Mouse (Mus musculus) midbrain, embryonic 10.5 days (tissue): Measurements from ENCODE around the gene Hyou1. TPM values are rescaled to one million over a fixed set of nuclear protein-coding genes. Genes with fewer than 3 reads are reported as not detected.
"Not testable (repeated sequence)": the region's sequence is repeated elsewhere in the genome, so short reads cannot be mapped to it uniquely, and the experiment has no call there.

Experiments
- DNase-seq: peaks from one replicate; pipeline ENCODE4 v3.0.0-alpha.2; 2017; ENCODE audit warnings: low spot score
- H3K27ac ChIP-seq: fragments of 300-500 bp; sonication (generic); replicated peaks from 2 replicates; pipeline ENCODE4 v1.5.1; 2016; ENCODE audit warnings: mild to moderate bottlenecking
- H3K27me3 ChIP-seq: fragments of 300-500 bp; sonication (generic); 2 replicates; pipeline ENCODE4 v1.6.1; 2016; ENCODE audit warnings: low read depth, mild to moderate bottlenecking; ENCODE audit not compliant: poor library complexity, severe bottlenecking
- H3K36me3 ChIP-seq: fragments of 300-500 bp; sonication (generic); 2 replicates; pipeline ENCODE4 v1.6.1; 2016; ENCODE audit warnings: mild to moderate bottlenecking, moderate library complexity
- H3K4me1 ChIP-seq: fragments of 300-500 bp; sonication (generic); 2 replicates; pipeline ENCODE4 v1.6.1; 2016
- H3K4me3 ChIP-seq: fragments of 300-500 bp; sonication (generic); 2 replicates; pipeline ENCODE4 v1.5.1; 2016; ENCODE audit warnings: mild to moderate bottlenecking, moderate library complexity
- H3K9me3 ChIP-seq: fragments of 300-500 bp; sonication (generic); replicated peaks from 2 replicates; pipeline ENCODE4 v1.6.1; 2016; ENCODE audit warnings: mild to moderate bottlenecking
- WGBS: fragments of 180-500 bp; shearing (Covaris S2); methylation state at CpG from one replicate; pipeline ENCODE4 v1.1.7; 2016; 5-methylcytosine and 5-hydroxymethylcytosine counted together
- polyA plus RNA-seq: library from polyadenylated mRNA; unstranded; fragments of >200 nt; fragmentation: Nextera tagmentation; extraction: Ambion mirVana; gene quantifications from 2 replicates; pipeline ENCODE4 v1.2.1, GENCODE M21; 2016

The Hyou1 gene
- polyA plus RNA-seq, 1 experiment from 2014 or later = 42.1 TPM

DNA sequence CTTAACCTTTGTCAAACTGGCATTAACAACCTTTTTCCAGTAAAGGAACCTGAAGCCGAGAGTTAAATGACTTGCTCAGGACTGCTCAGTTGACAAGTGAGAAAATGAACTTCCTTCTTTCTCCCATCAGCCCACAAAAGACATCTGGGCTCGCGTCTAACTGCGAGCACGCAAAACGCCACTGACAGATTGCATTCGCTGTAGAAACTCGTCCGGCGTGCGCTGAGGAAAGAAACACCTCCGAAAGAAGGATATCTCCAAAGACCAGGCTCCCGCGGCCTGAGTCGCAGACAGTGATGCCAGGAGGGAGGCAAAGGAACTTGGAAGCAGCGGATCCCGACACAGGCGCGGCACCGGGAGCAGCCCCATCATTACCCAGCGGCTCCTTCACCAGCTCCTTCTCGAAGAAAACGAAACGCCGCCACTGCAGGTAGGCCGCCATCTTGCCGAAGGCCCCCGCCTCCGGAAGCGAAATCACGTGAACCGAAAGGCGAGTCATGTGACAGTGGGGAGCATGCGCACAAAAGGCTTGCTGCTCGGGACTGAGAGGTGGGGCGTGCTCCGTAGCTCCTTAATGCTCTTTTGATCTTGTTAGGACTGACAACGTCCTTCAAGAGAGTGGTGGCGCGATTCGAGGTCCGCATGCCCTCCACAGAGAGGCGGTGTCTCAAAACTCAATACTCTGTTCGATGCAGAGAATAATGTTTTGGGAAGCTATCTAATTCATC, 17.9 kb upstream of the Hyou1 start, which contains the start of gene Vps11:
Gene Vps11 (minus strand): TSS at position 481 of the 728 bp plus-strand sequence.
- DNase-seq = peak; percentile 98
- under 1% methylated on average over 44 of the region's 44 CpGs for WGBS
- no peaks in the 10 kb centered on the region for H3K9me3 ChIP-seq

DNA sequence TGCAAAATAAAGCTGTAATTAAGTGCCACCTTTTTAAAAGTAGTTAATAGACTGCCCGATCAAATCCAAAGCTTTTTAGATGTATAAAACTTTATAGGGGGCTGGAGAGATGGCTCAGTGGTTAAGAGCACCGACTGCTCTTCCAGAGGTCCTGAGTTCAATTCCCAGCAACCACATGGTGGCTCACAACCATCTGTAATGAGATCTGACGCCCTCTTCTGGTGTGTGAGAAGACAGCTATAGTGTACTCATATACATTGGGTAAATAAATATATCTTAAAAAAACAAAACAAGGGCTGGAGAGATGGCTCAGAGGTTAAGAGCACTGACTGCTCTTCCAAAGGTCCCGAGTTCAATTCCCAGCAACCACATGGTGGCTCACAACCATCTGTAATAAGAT, 17.4 kb upstream of the Hyou1 start:
- H3K27me3 ChIP-seq = not testable (repeated sequence)
- H3K27ac ChIP-seq = peak overlapping the region; percentile 85

More for the DNA sequence above, 17.9 kb upstream of the Hyou1 start, which contains the start of gene Vps11:
- Histone ChIP-seq H3K36me3 (peaks cover 35% of the 10 kb centered on the region), H3K4me3 (peak within 1 kb of the TSS; percentile 77), H3K27me3 (no peaks in the 10 kb centered on the region), H3K4me1 (peaks cover 8% of the 10 kb centered on the region), H3K27ac (peak within 1 kb of the TSS; percentile 85)

GRCm38 (mm10) chr9:44364480-44364879, 14.8 kb upstream of the Hyou1 start:
- WGBS = 71% methylated on average over 3 of the region's 3 CpGs
- H3K27me3 ChIP-seq = no peaks in the 10 kb centered on the region

More for the DNA sequence above, 17.4 kb upstream of the Hyou1 start:
- DNase-seq, H3K9me3 ChIP-seq, H3K4me1 ChIP-seq: not testable (repeated sequence)
- 50% methylated on average over 4 of the region's 4 CpGs for WGBS
- Histone ChIP-seq H3K4me3 (peak overlapping the region; percentile 77), H3K36me3 (peaks cover 29% of the 10 kb centered on the region)

DNA sequence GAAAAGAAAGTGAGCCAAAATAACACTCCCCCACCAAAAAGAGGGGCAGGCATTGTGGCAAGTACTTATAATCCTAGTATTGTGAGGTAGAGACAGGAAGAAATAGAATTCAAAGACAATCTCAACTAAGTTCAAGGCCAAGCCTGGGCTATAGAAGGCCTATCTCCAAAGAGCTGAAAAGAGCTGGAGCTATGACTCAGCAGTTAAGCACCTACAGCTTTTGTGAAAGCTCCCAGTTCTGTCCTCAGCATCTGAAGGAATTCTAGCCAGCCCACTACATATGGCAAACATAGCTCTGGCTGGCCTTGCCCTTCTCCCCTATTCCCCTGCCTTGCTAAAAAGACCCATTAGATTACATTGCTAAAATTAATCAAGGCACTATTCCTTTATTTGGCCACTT, 5.9 kb upstream of the Hyou1 start:
- Histone ChIP-seq H3K27ac (no peak overlapping the region), H3K9me3 (no peaks in the 10 kb centered on the region), H3K27me3 (no peaks in the 10 kb centered on the region), H3K4me1 (peaks cover 9% of the 10 kb centered on the region), H3K4me3 (no peak overlapping the region), H3K36me3 (0 out of 2 replicates have a peak, but pooled peaks cover 3% of the 10 kb centered on the region)
- DNase-seq = no peak

More at GRCm38 (mm10) chr9:44364480-44364879, 14.8 kb upstream of the Hyou1 start:
- Histone ChIP-seq H3K4me1 (peaks cover 8% of the 10 kb centered on the region), H3K27ac (no peak overlapping the region), H3K9me3 (no peaks in the 10 kb centered on the region), H3K36me3 (peaks cover 5% of the 10 kb centered on the region), H3K4me3 (no peak overlapping the region)
- DNase-seq = no peak

- no peak overlapping the region for H3K4me3 ChIP-seq
- no peak for DNase-seq
- H3K4me1 ChIP-seq = peaks cover 27% of the 10 kb centered on the region
- H3K9me3 ChIP-seq = no peaks in the 10 kb centered on the region
- 92% methylated on average over 6 of the region's 6 CpGs for WGBS
- H3K27ac ChIP-seq = no peak overlapping the region
- H3K36me3 ChIP-seq = peaks cover 11% of the 10 kb centered on the region
- no peaks in the 10 kb centered on the region for H3K27me3 ChIP-seq
Measured at GRCm38 (mm10) chr9:44376141-44376540, 3.1 kb upstream of the Hyou1 start.

DNA sequence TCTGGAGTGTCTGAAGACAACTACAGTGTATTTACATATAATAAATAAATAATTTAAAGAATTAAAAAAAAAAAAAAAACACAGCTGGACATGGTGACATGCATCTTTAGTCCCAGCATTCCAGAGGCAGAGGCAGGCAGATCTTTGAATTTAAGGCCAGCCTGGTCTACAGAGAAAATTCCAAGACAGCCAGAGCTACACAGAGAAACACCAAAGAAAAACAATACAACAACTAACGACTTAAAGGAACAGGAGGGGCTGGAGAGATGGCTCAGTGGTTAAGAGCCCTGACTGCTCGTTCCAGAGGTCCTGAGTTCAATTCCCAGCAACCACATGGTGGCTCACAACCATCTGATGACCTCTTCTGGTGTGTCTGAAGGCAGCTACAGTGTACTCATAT, 2.0 kb upstream of the Hyou1 start:
- Histone ChIP-seq H3K36me3 (peaks cover 23% of the 10 kb centered on the region), H3K4me1 (peaks cover 31% of the 10 kb centered on the region)
- not testable (repeated sequence) for DNase-seq, H3K27ac ChIP-seq, H3K4me3 ChIP-seq, H3K27me3 ChIP-seq, H3K9me3 ChIP-seq
- 92% methylated on average over 2 of the region's 2 CpGs for WGBS

DNA sequence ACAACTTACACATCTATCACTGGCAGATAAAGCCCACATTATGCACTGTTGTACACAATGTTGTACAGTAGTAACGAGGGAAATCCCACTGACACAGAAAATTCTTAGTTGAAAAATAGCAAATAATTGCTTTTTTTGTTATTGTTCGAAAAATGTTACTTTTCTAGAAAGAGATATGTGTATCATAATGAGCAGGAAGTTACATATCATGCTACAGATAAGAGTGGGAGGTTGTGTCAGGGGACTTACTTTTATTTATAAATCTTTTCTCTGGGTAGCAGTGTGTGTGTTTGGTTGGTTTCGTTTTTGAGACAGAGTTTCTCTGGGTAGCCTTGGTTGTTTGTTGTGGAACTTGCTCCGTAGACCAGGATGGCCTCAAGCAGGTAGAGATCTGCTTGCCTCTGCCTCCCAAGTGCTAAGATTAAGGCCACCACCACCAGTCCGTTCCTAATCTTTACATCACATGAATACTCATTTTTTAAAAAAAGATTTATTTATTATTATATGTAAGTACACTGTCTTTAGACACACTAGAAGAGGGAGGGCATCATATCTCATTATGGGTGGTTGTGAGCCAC, 1.0 kb upstream of the Hyou1 start:
- Histone ChIP-seq H3K27me3 (no peaks in the 10 kb centered on the region), H3K9me3 (no peaks in the 10 kb centered on the region), H3K4me1 (peaks cover 31% of the 10 kb centered on the region), H3K36me3 (peaks cover 32% of the 10 kb centered on the region), H3K4me3 (peak overlapping the region; percentile 92), H3K27ac (peak overlapping the region; percentile 94)
- WGBS = 87% methylated on average over 5 of the region's 5 CpGs
- no peak for DNase-seq

DNA sequence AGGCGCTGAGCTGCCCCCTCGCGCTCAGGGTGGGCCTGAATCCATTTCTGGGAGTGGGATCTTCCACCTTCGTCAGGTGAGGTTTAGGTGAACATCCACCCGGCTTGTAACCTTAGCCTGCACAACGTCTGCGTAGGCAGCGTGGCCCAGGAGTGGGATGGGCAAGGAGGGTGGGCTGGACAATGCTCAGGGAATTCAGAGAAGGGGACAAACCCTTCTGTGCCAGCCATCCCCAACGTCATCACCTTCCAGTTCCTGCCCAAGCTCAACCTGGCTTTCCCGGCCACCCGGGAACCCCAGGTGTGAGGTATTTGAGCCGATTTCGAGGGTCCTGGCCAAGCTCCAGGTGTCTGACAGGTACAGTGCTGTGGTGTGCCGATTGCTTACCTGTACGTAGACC, 572 bp downstream of the Hyou1 start:
- Histone ChIP-seq H3K27me3 (no peaks in the 10 kb centered on the region), H3K4me1 (peaks cover 31% of the 10 kb centered on the region), H3K27ac (peak overlapping the region; percentile 94), H3K9me3 (no peaks in the 10 kb centered on the region), H3K4me3 (peak overlapping the region; percentile 92), H3K36me3 (peaks cover 48% of the 10 kb centered on the region)
- 13% methylated on average over 15 of the region's 15 CpGs for WGBS
- DNase-seq = no peak

- Histone ChIP-seq H3K36me3 (peaks cover 93% of the 10 kb centered on the region), H3K4me3 (no peak overlapping the region), H3K27me3 (no peaks in the 10 kb centered on the region), H3K4me1 (peaks cover 19% of the 10 kb centered on the region), H3K9me3 (no peaks in the 10 kb centered on the region), H3K27ac (no peak overlapping the region)
- 90% methylated on average over 13 of the region's 13 CpGs for WGBS
- DNase-seq = no peak
Measured at GRCm38 (mm10) chr9:44384596-44384995, 5.3 kb downstream of the Hyou1 start.

GRCm38 (mm10) chr9:44387221-44387620, 7.9 kb downstream of the Hyou1 start:
- H3K9me3 ChIP-seq = no peaks in the 10 kb centered on the region
- DNase-seq = no peak
- H3K4me3 ChIP-seq = no peak overlapping the region
- no peaks in the 10 kb centered on the region for H3K27me3 ChIP-seq
- no peak overlapping the region for H3K27ac ChIP-seq
- 79% methylated on average over 3 of the region's 3 CpGs for WGBS
- H3K4me1 ChIP-seq = no peaks in the 10 kb centered on the region
- peaks cover 99% of the 10 kb centered on the region for H3K36me3 ChIP-seq

DNA sequence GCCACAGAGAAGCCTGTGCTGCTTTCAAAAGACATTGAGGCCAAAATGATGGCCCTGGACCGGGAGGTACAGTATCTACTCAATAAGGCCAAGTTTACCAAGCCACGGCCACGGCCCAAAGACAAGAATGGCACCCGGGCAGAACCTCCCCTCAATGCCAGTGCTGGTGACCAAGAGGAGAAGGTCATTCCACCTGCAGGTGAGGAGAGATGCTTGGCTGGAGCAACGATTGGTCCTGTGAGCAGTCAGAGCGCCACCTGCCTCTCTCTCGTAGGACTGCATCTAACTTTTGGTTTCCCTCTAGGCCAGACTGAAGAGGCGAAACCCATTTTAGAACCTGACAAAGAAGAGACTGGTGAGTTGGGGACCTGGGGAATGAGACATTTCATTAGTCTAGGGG, 10.0 kb downstream of the Hyou1 start:
- Histone ChIP-seq H3K4me1 (no peaks in the 10 kb centered on the region), H3K4me3 (no peak overlapping the region), H3K36me3 (peaks cover 88% of the 10 kb centered on the region), H3K27ac (no peak overlapping the region), H3K9me3 (no peaks in the 10 kb centered on the region), H3K27me3 (no peaks in the 10 kb centered on the region)
- WGBS = 68% methylated on average over 8 of the region's 8 CpGs
- peak; percentile 35 for DNase-seq

GRCm38 (mm10) chr9:44391466-44391865, 12.2 kb downstream of the Hyou1 start:
- DNase-seq = peak; percentile 68
- Histone ChIP-seq H3K36me3 (peaks cover 66% of the 10 kb centered on the region), H3K4me3 (no peak overlapping the region), H3K4me1 (peaks cover 5% of the 10 kb centered on the region), H3K9me3 (no peaks in the 10 kb centered on the region), H3K27me3 (no peaks in the 10 kb centered on the region), H3K27ac (no peak overlapping the region)
- WGBS = 47% methylated on average over 4 of the region's 4 CpGs

DNA sequence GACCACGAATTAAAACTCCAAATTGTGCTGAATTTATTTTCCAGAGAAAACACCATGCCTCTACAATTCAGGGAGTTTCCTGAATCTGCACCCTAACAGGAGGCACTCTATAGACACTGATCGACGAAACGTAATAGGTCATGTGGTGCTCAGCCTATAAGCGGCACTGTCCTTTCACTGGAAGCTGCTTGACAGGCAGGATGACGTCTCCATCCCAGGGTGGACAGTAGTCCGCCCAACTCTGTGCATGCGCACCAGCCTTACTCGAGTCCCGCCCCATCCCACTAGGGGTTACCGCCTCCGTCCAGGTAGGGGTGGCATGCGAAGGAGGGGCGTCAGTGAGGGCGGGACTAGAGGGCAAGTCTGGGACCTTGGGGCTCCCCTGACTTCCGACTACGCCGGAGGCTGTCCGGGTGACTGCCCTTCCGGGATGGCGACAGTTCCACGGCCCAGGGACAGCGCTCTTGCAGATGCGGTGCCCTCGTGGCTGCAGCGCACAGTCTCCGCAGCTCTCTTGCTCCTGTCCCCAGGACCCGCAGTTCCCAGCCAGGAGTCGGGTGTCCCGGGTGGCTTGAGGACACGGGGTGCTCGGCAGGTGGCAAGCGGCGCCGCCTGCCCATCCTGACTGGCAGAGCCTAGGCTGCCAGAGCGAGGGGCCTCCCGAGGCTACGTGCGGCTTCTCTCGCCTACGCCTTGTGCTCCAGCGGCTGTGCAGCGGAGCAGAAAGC, 17.6 kb downstream of the Hyou1 start, which contains the start of gene Slc37a4:
Gene Slc37a4 (plus strand): TSS at position 169 of the 728 bp plus-strand sequence.
- peak; percentile 87 for DNase-seq
- WGBS = under 1% methylated on average over 43 of the region's 43 CpGs
- no peaks in the 10 kb centered on the region for H3K9me3 ChIP-seq
- peak within 1 kb of the TSS; percentile 90 for H3K27ac ChIP-seq
- H3K27me3 ChIP-seq = peaks cover 13% of the 10 kb centered on the region
- peak within 1 kb of the TSS; percentile 85 for H3K4me3 ChIP-seq
- H3K36me3 ChIP-seq = peaks cover 42% of the 10 kb centered on the region
- H3K4me1 ChIP-seq = peaks cover 34% of the 10 kb centered on the region
